Mouse (Mus musculus): ENCODE measurements around the gene Npm1. TPM values are rescaled to one million over a fixed set of nuclear protein-coding genes. Genes with fewer than 3 reads are reported as not detected.

Gene Npm1
- polyA plus RNA-seq, 1 experiment from 2014 or later = 1,437 TPM

- Histone ChIP-seq H3K4me2 (ENCODE audit: low read depth, low read length) (0 out of 2 replicates have a peak overlapping the region, but pooled peaks have one; percentile 27), H3K27ac (replicated peaks; ENCODE audit: low read depth, low read length) (no peak overlapping the region), H3K36me3 (replicated peaks; ENCODE audit: control insufficient read depth, insufficient read depth, low read depth, low read length) (no peaks in the 10 kb centered on the region), H3K4me1 (ENCODE audit: control insufficient read depth, insufficient read depth, low read length) (peaks cover 9% of the 10 kb centered on the region), H3K9ac (replicated peaks; ENCODE audit: low read length) (no peak overlapping the region), H3K9me3 (replicated peaks; ENCODE audit: control insufficient read depth, low read length) (no peaks in the 10 kb centered on the region), H3K27me3 (ENCODE audit: control insufficient read depth, insufficient read depth, low read length) (peaks cover 85% of the 10 kb centered on the region), H3K4me3 (ENCODE audit: low read depth, low read length) (peak overlapping the region; percentile 37; the same call in 1 of the 2 replicates)
- DNase-seq (ENCODE audit: low spot score) = no peak
- no peak for ATAC-seq (replicated peaks; ENCODE audit: insufficient number of reproducible peaks, low FRiP score, low TSS enrichment, low read depth)
- 2% methylated on average over 19 of the region's 19 CpGs for WGBS
Observed at GRCm38 (mm10) chr11:33201626-33202010, 38.6 kb upstream of the Npm1 start.

- Histone ChIP-seq H3K36me3 (replicated peaks; ENCODE audit: control insufficient read depth, insufficient read depth, low read depth, low read length) (no peaks in the 10 kb centered on the region), H3K9ac (replicated peaks; ENCODE audit: low read length) (peak overlapping the region; percentile 41), H3K4me2 (ENCODE audit: low read depth, low read length) (peak overlapping the region; percentile 66), H3K4me3 (ENCODE audit: low read depth, low read length) (peak overlapping the region; percentile 37), H3K4me1 (ENCODE audit: control insufficient read depth, insufficient read depth, low read length) (peaks cover 9% of the 10 kb centered on the region), H3K9me3 (replicated peaks; ENCODE audit: control insufficient read depth, low read length) (no peaks in the 10 kb centered on the region), H3K27me3 (ENCODE audit: control insufficient read depth, insufficient read depth, low read length) (peaks cover 82% of the 10 kb centered on the region), H3K27ac (replicated peaks; ENCODE audit: low read depth, low read length) (no peak overlapping the region)
- DNase-seq (ENCODE audit: low spot score) (peak; percentile 73), ATAC-seq (replicated peaks; ENCODE audit: insufficient number of reproducible peaks, low FRiP score, low TSS enrichment, low read depth) (0 out of 2 replicates have a peak, but pooled peaks have one; percentile 14)
- WGBS = under 1% methylated on average over 70 of the region's 76 CpGs
Observed at GRCm38 (mm10) chr11:33200764-33201625, 38.0 kb upstream of the Npm1 start.

GRCm38 (mm10) chr11:33199906-33200763, 37.1 kb upstream of the Npm1 start:
- H3K36me3 ChIP-seq (replicated peaks; ENCODE audit: control insufficient read depth, insufficient read depth, low read depth, low read length) = no peaks in the 10 kb centered on the region
- H3K27ac ChIP-seq (replicated peaks; ENCODE audit: low read depth, low read length) = no peak overlapping the region
- peak overlapping the region; percentile 66 for H3K4me2 ChIP-seq (ENCODE audit: low read depth, low read length)
- no peak for DNase-seq (ENCODE audit: low spot score)
- H3K4me1 ChIP-seq (ENCODE audit: control insufficient read depth, insufficient read depth, low read length) = peaks cover 9% of the 10 kb centered on the region
- ATAC-seq (replicated peaks; ENCODE audit: insufficient number of reproducible peaks, low FRiP score, low TSS enrichment, low read depth) = no peak
- no peaks in the 10 kb centered on the region for H3K9me3 ChIP-seq (replicated peaks; ENCODE audit: control insufficient read depth, low read length)
- peaks cover 82% of the 10 kb centered on the region for H3K27me3 ChIP-seq (ENCODE audit: control insufficient read depth, insufficient read depth, low read length)
- H3K4me3 ChIP-seq (ENCODE audit: low read depth, low read length) = peak overlapping the region; percentile 37
- peak overlapping the region; percentile 41 for H3K9ac ChIP-seq (replicated peaks; ENCODE audit: low read length)
- under 1% methylated on average over 45 of the region's 45 CpGs for WGBS

- DNase-seq (ENCODE audit: low spot score) (no peak), ATAC-seq (replicated peaks; ENCODE audit: insufficient number of reproducible peaks, low FRiP score, low TSS enrichment, low read depth) (no peak)
- H3K4me3 ChIP-seq (ENCODE audit: low read depth, low read length) = no peak overlapping the region
- WGBS = under 1% methylated on average over 15 of the region's 15 CpGs
- H3K4me2 ChIP-seq (ENCODE audit: low read depth, low read length) = no peak overlapping the region
- peaks cover 9% of the 10 kb centered on the region for H3K4me1 ChIP-seq (ENCODE audit: control insufficient read depth, insufficient read depth, low read length)
- H3K9me3 ChIP-seq (replicated peaks; ENCODE audit: control insufficient read depth, low read length) = no peaks in the 10 kb centered on the region
- no peaks in the 10 kb centered on the region for H3K36me3 ChIP-seq (replicated peaks; ENCODE audit: control insufficient read depth, insufficient read depth, low read depth, low read length)
- H3K9ac ChIP-seq (replicated peaks; ENCODE audit: low read length) = no peak overlapping the region
- no peak overlapping the region for H3K27ac ChIP-seq (replicated peaks; ENCODE audit: low read depth, low read length)
- H3K27me3 ChIP-seq (ENCODE audit: control insufficient read depth, insufficient read depth, low read length) = peaks cover 80% of the 10 kb centered on the region
Observed at GRCm38 (mm10) chr11:33199117-33199514, 36.1 kb upstream of the Npm1 start.

- 16% methylated on average over 22 of the region's 22 CpGs for WGBS
- peaks cover 9% of the 10 kb centered on the region for H3K4me1 ChIP-seq (ENCODE audit: control insufficient read depth, insufficient read depth, low read length)
- H3K9me3 ChIP-seq (replicated peaks; ENCODE audit: control insufficient read depth, low read length) = no peaks in the 10 kb centered on the region
- no peak overlapping the region for H3K9ac ChIP-seq (replicated peaks; ENCODE audit: low read length)
- no peak for DNase-seq (ENCODE audit: low spot score)
- no peaks in the 10 kb centered on the region for H3K36me3 ChIP-seq (replicated peaks; ENCODE audit: control insufficient read depth, insufficient read depth, low read depth, low read length)
- H3K4me2 ChIP-seq (ENCODE audit: low read depth, low read length) = no peak overlapping the region
- H3K27me3 ChIP-seq (ENCODE audit: control insufficient read depth, insufficient read depth, low read length) = peaks cover 83% of the 10 kb centered on the region
- H3K4me3 ChIP-seq (ENCODE audit: low read depth, low read length) = no peak overlapping the region
- ATAC-seq (replicated peaks; ENCODE audit: insufficient number of reproducible peaks, low FRiP score, low TSS enrichment, low read depth) = no peak
- no peak overlapping the region for H3K27ac ChIP-seq (replicated peaks; ENCODE audit: low read depth, low read length)
Observed at GRCm38 (mm10) chr11:33198351-33199116, 35.5 kb upstream of the Npm1 start.

GRCm38 (mm10) chr11:33197673-33198072, 34.7 kb upstream of the Npm1 start:
- no peak overlapping the region for H3K4me2 ChIP-seq (ENCODE audit: low read depth, low read length)
- no peak overlapping the region for H3K4me3 ChIP-seq (ENCODE audit: low read depth, low read length)
- peaks cover 9% of the 10 kb centered on the region; the same call in 1 of the 2 replicates for H3K4me1 ChIP-seq (ENCODE audit: control insufficient read depth, insufficient read depth, low read length)
- peaks cover 81% of the 10 kb centered on the region for H3K27me3 ChIP-seq (ENCODE audit: control insufficient read depth, insufficient read depth, low read length)
- DNase-seq (ENCODE audit: low spot score) = no peak
- H3K36me3 ChIP-seq (replicated peaks; ENCODE audit: control insufficient read depth, insufficient read depth, low read depth, low read length) = no peaks in the 10 kb centered on the region
- no peak for ATAC-seq (replicated peaks; ENCODE audit: insufficient number of reproducible peaks, low FRiP score, low TSS enrichment, low read depth)
- H3K9ac ChIP-seq (replicated peaks; ENCODE audit: low read length) = no peak overlapping the region
- no peaks in the 10 kb centered on the region for H3K9me3 ChIP-seq (replicated peaks; ENCODE audit: control insufficient read depth, low read length)
- 12% methylated on average over 15 of the region's 15 CpGs for WGBS
- H3K27ac ChIP-seq (replicated peaks; ENCODE audit: low read depth, low read length) = no peak overlapping the region

GRCm38 (mm10) chr11:33197133-33197514, 34.1 kb upstream of the Npm1 start:
- Histone ChIP-seq H3K27ac (replicated peaks; ENCODE audit: low read depth, low read length) (no peak overlapping the region), H3K9me3 (replicated peaks; ENCODE audit: control insufficient read depth, low read length) (no peaks in the 10 kb centered on the region), H3K36me3 (replicated peaks; ENCODE audit: control insufficient read depth, insufficient read depth, low read depth, low read length) (no peaks in the 10 kb centered on the region), H3K4me2 (ENCODE audit: low read depth, low read length) (no peak overlapping the region), H3K4me3 (ENCODE audit: low read depth, low read length) (no peak overlapping the region), H3K9ac (replicated peaks; ENCODE audit: low read length) (no peak overlapping the region), H3K4me1 (ENCODE audit: control insufficient read depth, insufficient read depth, low read length) (peaks cover 9% of the 10 kb centered on the region; the same call in 1 of the 2 replicates), H3K27me3 (ENCODE audit: control insufficient read depth, insufficient read depth, low read length) (peaks cover 76% of the 10 kb centered on the region)
- no peak for DNase-seq (ENCODE audit: low spot score)
- WGBS = 22% methylated on average over 13 of the region's 13 CpGs
- ATAC-seq (replicated peaks; ENCODE audit: insufficient number of reproducible peaks, low FRiP score, low TSS enrichment, low read depth) = no peak

Data from embryonic facial prominence, embryonic 11.5 days (tissue).